Mouse (Mus musculus) liver, adult 2 months (tissue): ENCODE measurements at regions not wholly inside any gene's neighbourhood (a gene's known extent, or its start where the extent isn't known, plus 50 kb on each side); places are given as distances from the start of the nearest gene placed in this dataset.

Experiments
- DNase-seq: peaks from one replicate; pipeline ENCODE4 v3.0.0-alpha.2; 2011; ENCODE audit warnings: low read depth, low spot score; ENCODE audit errors: extremely low read depth
- H3K27ac ChIP-seq: fragments of 200-500 bp; replicated peaks from 2 replicates; pipeline ENCODE4 v1.5.1; 2012; ENCODE audit warnings: low read depth, mild to moderate bottlenecking, control low read depth, inconsistent platforms, low read length; ENCODE audit not compliant: insufficient read depth
- H3K27me3 ChIP-seq: fragments of 200-500 bp; 2 replicates; pipeline ENCODE4 v1.6.1; 2012; ENCODE audit warnings: mild to moderate bottlenecking, moderate library complexity, low read length, inconsistent platforms; ENCODE audit not compliant: control insufficient read depth, insufficient read depth
- H3K36me3 ChIP-seq: fragments of 200-500 bp; 2 replicates; pipeline ENCODE4 v1.6.1; 2012; ENCODE audit warnings: low read length, inconsistent platforms; ENCODE audit not compliant: control insufficient read depth, insufficient read depth
- H3K4me1 ChIP-seq: fragments of 200-500 bp; 2 replicates; pipeline ENCODE4 v1.6.1; 2011; ENCODE audit warnings: low read length; ENCODE audit not compliant: control insufficient read depth, insufficient read depth
- H3K4me3 ChIP-seq: fragments of 200-500 bp; 2 replicates; pipeline ENCODE4 v1.5.1; 2011; ENCODE audit warnings: low read depth, mild to moderate bottlenecking, control low read depth, low read length, moderate library complexity; ENCODE audit not compliant: insufficient read depth
- H3K79me2 ChIP-seq: fragments of 200-500 bp; 2 replicates; pipeline ENCODE4 v1.6.1; 2012; ENCODE audit warnings: inconsistent platforms, mild to moderate bottlenecking, low read length, moderate library complexity; ENCODE audit not compliant: control insufficient read depth, insufficient read depth
- H3K9ac ChIP-seq: fragments of 200-500 bp; 2 replicates; pipeline ENCODE4 v1.6.1; 2012; ENCODE audit warnings: low read depth, mild to moderate bottlenecking, control low read depth, inconsistent platforms, low read length
- CTCF ChIP-seq: fragments of 200-500 bp; IDR thresholded peaks from 2 replicates; pipeline ENCODE4 v1.5.1; 2011; ENCODE audit warnings: low read depth, low read length, control low read depth
- POLR2A ChIP-seq: fragments of 200-500 bp; IDR thresholded peaks from 2 replicates; pipeline ENCODE4 v1.6.1; 2011; ENCODE audit warnings: low read length, control low read depth; ENCODE audit not compliant: insufficient read depth; ENCODE audit errors: extremely low read depth
- WGBS: fragments of 180-500 bp; shearing (Covaris S2); methylation state at CpG from one replicate; pipeline ENCODE4 v1.1.7; 2018; 5-methylcytosine and 5-hydroxymethylcytosine counted together

GRCm38 (mm10) chr16:31508981-31509380 is 86.9 kb downstream of the Bdh1 start:
- H3K27ac ChIP-seq: no peak overlapping the region
- DNase-seq: peak; percentile 83
- H3K9ac ChIP-seq: 0 out of 2 replicates have a peak overlapping the region, but pooled peaks have one; percentile 1
- peaks cover 3% of the 10 kb centered on the region; the same call in 1 of the 2 replicates for H3K4me1 ChIP-seq
- H3K36me3 ChIP-seq: no peaks in the 10 kb centered on the region
- TF ChIP-seq POLR2A: no peak
- peak; percentile 38 for TF ChIP-seq CTCF
- no peaks in the 10 kb centered on the region for H3K27me3 ChIP-seq
- H3K79me2 ChIP-seq: no peaks in the 10 kb centered on the region
- H3K4me3 ChIP-seq: no peak overlapping the region
- 5% methylated on average over 18 of the region's 18 CpGs for WGBS

- Histone ChIP-seq H3K4me1 (peaks cover 3% of the 10 kb centered on the region; the same call in 1 of the 2 replicates), H3K27me3 (no peaks in the 10 kb centered on the region), H3K27ac (no peak overlapping the region), H3K79me2 (no peaks in the 10 kb centered on the region), H3K9ac (no peak overlapping the region), H3K4me3 (no peak overlapping the region), H3K36me3 (no peaks in the 10 kb centered on the region)
- no peak for DNase-seq
- TF ChIP-seq CTCF: no peak
- TF ChIP-seq POLR2A: no peak
- WGBS: 88% methylated on average over 8 of the region's 8 CpGs
Observed at GRCm38 (mm10) chr16:31510097-31510496, 88.0 kb downstream of the Bdh1 start.

- Histone ChIP-seq H3K27ac (no peak overlapping the region), H3K36me3 (no peaks in the 10 kb centered on the region), H3K4me1 (peaks cover 4% of the 10 kb centered on the region; the same call in 1 of the 2 replicates), H3K79me2 (no peaks in the 10 kb centered on the region), H3K9ac (no peak overlapping the region), H3K27me3 (no peaks in the 10 kb centered on the region), H3K4me3 (no peak overlapping the region)
- TF ChIP-seq POLR2A (no peak), CTCF (no peak; the same call in 1 of the 2 replicates)
- WGBS: 96% methylated on average over 3 of the region's 3 CpGs
- no peak for DNase-seq
Observed at GRCm38 (mm10) chr16:31518816-31519215, 96.7 kb downstream of the Bdh1 start.

- Histone ChIP-seq H3K4me1 (peaks cover 4% of the 10 kb centered on the region; the same call in 1 of the 2 replicates), H3K27me3 (no peaks in the 10 kb centered on the region), H3K79me2 (no peaks in the 10 kb centered on the region), H3K4me3 (no peak overlapping the region), H3K36me3 (no peaks in the 10 kb centered on the region), H3K27ac (no peak overlapping the region), H3K9ac (no peak overlapping the region)
- no peak for DNase-seq
- WGBS: 95% methylated on average over 9 of the region's 9 CpGs
- no peak for TF ChIP-seq CTCF
- TF ChIP-seq POLR2A: no peak
Observed at GRCm38 (mm10) chr16:31520081-31520480, 98.0 kb downstream of the Bdh1 start.

- DNase-seq: peak; percentile 82
- Histone ChIP-seq H3K79me2 (no peaks in the 10 kb centered on the region), H3K27ac (no peak overlapping the region), H3K4me1 (peaks cover 4% of the 10 kb centered on the region; the same call in 1 of the 2 replicates), H3K4me3 (no peak overlapping the region), H3K27me3 (no peaks in the 10 kb centered on the region), H3K36me3 (no peaks in the 10 kb centered on the region), H3K9ac (no peak overlapping the region)
- TF ChIP-seq CTCF: no peak
- TF ChIP-seq POLR2A: no peak
- WGBS: 27% methylated on average over 6 of the region's 6 CpGs
Observed at GRCm38 (mm10) chr16:31521786-31522185, 99.7 kb downstream of the Bdh1 start.

GRCm38 (mm10) chr16:31526711-31527344 is 104.7 kb downstream of the Bdh1 start:
- no peaks in the 10 kb centered on the region for H3K36me3 ChIP-seq
- no peak overlapping the region for H3K4me3 ChIP-seq
- 49% methylated on average over 10 of the region's 10 CpGs for WGBS
- H3K79me2 ChIP-seq: no peaks in the 10 kb centered on the region
- no peak for TF ChIP-seq POLR2A
- no peak for TF ChIP-seq CTCF
- H3K27me3 ChIP-seq: no peaks in the 10 kb centered on the region
- DNase-seq: peak; percentile 63
- peaks cover 3% of the 10 kb centered on the region; the same call in 1 of the 2 replicates for H3K4me1 ChIP-seq
- H3K27ac ChIP-seq: no peak overlapping the region
- no peak overlapping the region for H3K9ac ChIP-seq
